Mouse (Mus musculus) macrophage (primary cell): ENCODE measurements around the gene Fam163b. TPM values are rescaled to one million over a fixed set of nuclear protein-coding genes. Genes with fewer than 3 reads are reported as not detected.

Experiments
- H3K27ac ChIP-seq: fragments of 350-480 bp; formaldehyde crosslinking; 2 replicates; pipeline ENCODE4 v1.9.0; 2021
- H3K36me3 ChIP-seq: fragments of 350-480 bp; formaldehyde crosslinking; 2 replicates; pipeline ENCODE4 v1.9.0; 2021; ENCODE audit errors: inconsistent target
- H3K4me3 ChIP-seq: fragments of 350-480 bp; formaldehyde crosslinking; 2 replicates; pipeline ENCODE4 v1.9.0; 2021; ENCODE audit errors: inconsistent target
- H3K79me2 ChIP-seq: fragments of 350-480 bp; formaldehyde crosslinking; 2 replicates; pipeline ENCODE4 v1.9.0; 2021; ENCODE audit errors: inconsistent target
- WGBS: methylation state at CpG from one replicate; pipeline ENCODE4 v1.1.7; 2026; ENCODE audit warnings: inconsistent platforms; ENCODE audit not compliant: missing documents; 5-methylcytosine and 5-hydroxymethylcytosine counted together
- polyA plus RNA-seq: library from polyadenylated mRNA; stranded (reverse); fragments of 250-400 nt; gene quantifications from 3 replicates; pipeline ENCODE4 v1.2.4, GENCODE M21; 2018; ENCODE audit warnings: inconsistent platforms

Fam163b gene
- polyA plus RNA-seq, 1 experiment from 2014 or later: not detected

DNA sequence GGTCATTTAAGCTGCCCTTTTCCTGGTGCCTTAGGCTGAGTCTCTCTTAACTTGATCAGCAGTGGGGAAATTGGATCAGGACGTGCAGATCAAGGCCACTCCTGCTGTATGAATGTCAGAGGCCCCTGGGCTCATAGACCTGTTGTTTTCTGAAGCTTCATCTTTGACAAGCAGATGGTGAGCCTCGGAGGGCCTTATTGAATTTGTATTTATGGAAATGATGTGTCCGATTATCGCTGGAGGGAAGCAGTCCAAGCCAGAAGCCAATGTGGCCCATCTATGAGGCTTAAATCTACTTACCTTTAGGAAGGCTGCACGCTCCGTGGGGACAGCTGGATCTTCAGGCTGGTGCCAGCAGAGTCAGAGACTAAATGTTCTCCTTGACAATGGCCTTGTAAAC lies 14.3 kb upstream of the Fam163b start:
- Histone ChIP-seq H3K4me3 (no peak overlapping the region), H3K36me3 (no peaks in the 10 kb centered on the region), H3K79me2 (no peaks in the 10 kb centered on the region), H3K27ac (no peak overlapping the region)
- WGBS: 89% methylated on average over 6 of the region's 6 CpGs

GRCm38 (mm10) chr2:27154466-27155185 lies 12.3 kb upstream of the Fam163b start:
- Histone ChIP-seq H3K36me3 (no peaks in the 10 kb centered on the region), H3K79me2 (no peaks in the 10 kb centered on the region), H3K4me3 (no peak overlapping the region), H3K27ac (no peak overlapping the region)
- 89% methylated on average over 10 of the region's 10 CpGs for WGBS

DNA sequence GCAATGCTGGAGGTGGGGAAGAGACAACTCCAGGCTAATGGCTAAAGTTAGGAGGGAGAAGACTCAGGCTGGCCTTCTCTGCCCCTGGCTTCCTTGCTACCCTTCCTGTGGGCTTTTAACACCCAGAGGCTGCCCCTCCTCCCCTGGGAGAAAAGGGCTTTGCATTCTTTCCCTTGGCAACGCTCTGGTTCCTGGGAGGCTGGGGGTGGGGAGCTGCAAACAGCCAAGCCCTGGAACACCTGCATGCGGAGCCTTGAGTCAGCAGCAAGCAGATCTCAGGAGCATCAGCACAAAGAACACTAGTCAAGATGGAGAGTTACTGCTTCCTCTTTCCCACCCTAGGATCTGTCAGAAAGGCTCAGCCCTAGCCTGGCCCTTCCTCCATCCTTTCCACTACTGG lies 7.2 kb upstream of the Fam163b start:
- H3K36me3 ChIP-seq: no peaks in the 10 kb centered on the region
- WGBS: 14% methylated on average over 2 of the region's 2 CpGs

GRCm38 (mm10) chr2:27146840-27147239 lies 4.5 kb upstream of the Fam163b start:
- H3K36me3 ChIP-seq: no peaks in the 10 kb centered on the region
- no peak overlapping the region for H3K27ac ChIP-seq
- H3K79me2 ChIP-seq: no peaks in the 10 kb centered on the region
- no peak overlapping the region for H3K4me3 ChIP-seq
- 62% methylated on average over 6 of the region's 6 CpGs for WGBS

More for the DNA sequence above, 7.2 kb upstream of the Fam163b start:
- no peak overlapping the region for H3K27ac ChIP-seq
- H3K4me3 ChIP-seq: no peak overlapping the region
- H3K79me2 ChIP-seq: no peaks in the 10 kb centered on the region

- no peak overlapping the region for H3K27ac ChIP-seq
- no peak overlapping the region for H3K4me3 ChIP-seq
- H3K79me2 ChIP-seq: no peaks in the 10 kb centered on the region
- 71% methylated on average over 2 of the region's 2 CpGs for whole genome bisulfite sequencing
- no peaks in the 10 kb centered on the region for H3K36me3 ChIP-seq
Measured at GRCm38 (mm10) chr2:27144957-27145356, 2.7 kb upstream of the Fam163b start.

DNA sequence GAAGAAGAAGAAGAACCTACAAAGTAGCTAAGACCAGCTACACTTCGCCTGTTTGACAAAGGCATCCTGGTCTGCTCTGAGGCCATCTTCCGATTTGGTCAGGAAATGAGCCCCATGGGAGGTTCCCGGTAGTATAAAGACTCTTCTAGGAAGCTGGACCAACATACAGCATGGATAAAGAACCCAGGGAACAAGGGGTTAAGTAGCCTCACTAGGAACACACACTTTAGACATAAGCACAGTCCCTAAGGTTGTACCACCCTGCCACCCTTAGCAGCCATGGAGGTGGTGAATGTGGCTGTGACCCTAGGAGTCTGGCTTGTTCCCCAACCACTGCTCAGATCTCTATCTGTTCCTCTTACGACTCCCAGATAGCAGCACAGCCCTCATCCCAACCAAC lies 3.9 kb downstream of the Fam163b start:
- Histone ChIP-seq H3K4me3 (no peak overlapping the region), H3K27ac (no peak overlapping the region), H3K79me2 (no peaks in the 10 kb centered on the region), H3K36me3 (no peaks in the 10 kb centered on the region)
- WGBS: 39% methylated on average over 4 of the region's 4 CpGs

DNA sequence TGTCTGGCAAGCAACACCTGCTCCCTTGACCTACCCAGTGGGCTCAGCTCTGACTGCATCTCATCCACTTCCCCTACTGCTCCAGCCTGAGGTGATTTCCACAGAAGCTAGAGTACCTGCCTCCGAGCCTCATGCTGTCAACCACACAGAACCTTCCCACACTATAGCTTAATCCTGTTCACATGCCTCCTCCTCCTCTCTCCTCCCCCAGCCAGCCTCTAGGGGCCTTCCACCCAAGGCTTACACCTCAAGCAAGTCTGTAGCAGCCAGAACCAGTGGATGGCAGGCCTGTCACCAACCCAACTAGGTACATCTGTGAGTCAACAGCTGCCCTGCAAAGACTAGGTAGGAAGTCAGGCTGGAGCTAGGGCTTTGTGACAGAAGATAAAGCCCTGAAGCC lies 5.5 kb downstream of the Fam163b start:
- H3K27ac ChIP-seq: no peak overlapping the region
- 71% methylated on average over 1 of the region's 1 CpGs for WGBS

DNA sequence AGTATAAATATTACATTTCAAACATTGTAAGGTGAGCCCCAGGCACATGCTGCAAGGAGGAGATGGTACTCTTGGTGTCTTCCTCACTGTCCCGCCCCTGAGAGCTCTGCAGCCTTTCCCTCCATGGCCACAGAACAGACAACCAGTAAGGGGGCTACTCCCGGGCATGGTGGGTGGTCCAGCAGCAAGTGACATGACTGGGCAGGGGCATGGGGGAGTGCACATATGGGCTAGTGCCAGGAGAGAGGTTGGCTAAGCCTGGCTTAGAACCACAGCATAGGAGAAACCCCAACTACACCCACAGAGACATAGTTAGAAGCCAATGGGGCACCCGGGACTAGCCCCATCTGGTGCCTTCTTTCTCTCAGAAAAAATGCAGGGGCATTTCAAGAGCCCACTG lies 6.0 kb downstream of the Fam163b start:
- Histone ChIP-seq H3K79me2 (no peaks in the 10 kb centered on the region), H3K27ac (no peak overlapping the region), H3K36me3 (no peaks in the 10 kb centered on the region), H3K4me3 (no peak overlapping the region)
- 86% methylated on average over 3 of the region's 3 CpGs for WGBS

More for the DNA sequence above, 5.5 kb downstream of the Fam163b start:
- H3K79me2 ChIP-seq: no peaks in the 10 kb centered on the region
- no peaks in the 10 kb centered on the region for H3K36me3 ChIP-seq
- H3K4me3 ChIP-seq: no peak overlapping the region

DNA sequence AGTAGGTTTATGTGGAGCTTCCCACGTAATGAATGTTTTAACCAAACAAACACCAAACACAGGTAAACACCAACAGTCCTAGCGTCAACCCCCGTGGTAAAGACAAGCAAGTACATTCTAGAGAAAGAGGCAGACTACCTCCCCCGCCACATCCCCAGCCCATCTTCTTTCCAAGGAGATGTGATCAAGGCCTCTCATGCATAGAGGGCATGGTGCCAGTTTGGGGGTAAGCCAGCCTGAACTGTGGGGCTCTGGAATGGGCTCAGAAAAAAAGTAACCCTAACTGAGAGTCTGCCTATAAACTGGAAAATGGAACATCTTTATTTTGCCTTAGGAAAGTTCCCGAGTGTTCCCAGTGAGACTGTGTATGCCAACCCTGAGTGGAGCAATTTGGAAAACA lies 6.4 kb downstream of the Fam163b start:
- no peak overlapping the region for H3K27ac ChIP-seq
- no peaks in the 10 kb centered on the region for H3K79me2 ChIP-seq
- H3K4me3 ChIP-seq: no peak overlapping the region
- WGBS: 82% methylated on average over 5 of the region's 5 CpGs
- no peaks in the 10 kb centered on the region for H3K36me3 ChIP-seq

DNA sequence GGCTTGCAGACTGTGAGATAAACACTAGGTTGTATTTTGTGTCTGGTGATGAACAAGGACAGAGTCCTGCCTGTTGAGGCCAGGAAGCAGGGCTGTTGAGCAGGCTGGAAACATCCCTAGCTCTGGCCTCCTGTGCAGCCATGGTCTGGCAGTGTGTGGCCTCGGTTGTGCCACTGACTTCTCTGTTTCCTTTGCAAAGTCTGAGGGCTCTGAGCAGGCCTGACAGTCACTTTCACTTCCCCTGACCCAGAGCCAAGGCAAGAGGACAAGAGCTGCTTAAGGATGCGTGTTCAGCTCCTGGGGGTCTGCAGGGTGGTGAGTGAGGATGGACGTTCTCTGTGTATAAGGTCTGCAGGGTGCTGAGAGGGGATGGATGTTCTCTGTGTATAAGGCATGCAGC lies 13.3 kb downstream of the Fam163b start:
- Histone ChIP-seq H3K27ac (no peak overlapping the region), H3K4me3 (no peak overlapping the region), H3K79me2 (no peaks in the 10 kb centered on the region), H3K36me3 (no peaks in the 10 kb centered on the region)
- 0% methylated on average over 3 of the region's 3 CpGs for WGBS

GRCm38 (mm10) chr2:27126496-27126895 lies 15.8 kb downstream of the Fam163b start:
- H3K79me2 ChIP-seq: no peaks in the 10 kb centered on the region
- no peaks in the 10 kb centered on the region for H3K36me3 ChIP-seq
- H3K27ac ChIP-seq: no peak overlapping the region
- 83% methylated on average over 4 of the region's 4 CpGs for WGBS
- H3K4me3 ChIP-seq: no peak overlapping the region

GRCm38 (mm10) chr2:27125979-27126378 lies 16.3 kb downstream of the Fam163b start:
- H3K27ac ChIP-seq: no peak overlapping the region
- no peaks in the 10 kb centered on the region for H3K79me2 ChIP-seq
- no peak overlapping the region for H3K4me3 ChIP-seq
- no peaks in the 10 kb centered on the region for H3K36me3 ChIP-seq
- WGBS: 47% methylated on average over 10 of the region's 10 CpGs

DNA sequence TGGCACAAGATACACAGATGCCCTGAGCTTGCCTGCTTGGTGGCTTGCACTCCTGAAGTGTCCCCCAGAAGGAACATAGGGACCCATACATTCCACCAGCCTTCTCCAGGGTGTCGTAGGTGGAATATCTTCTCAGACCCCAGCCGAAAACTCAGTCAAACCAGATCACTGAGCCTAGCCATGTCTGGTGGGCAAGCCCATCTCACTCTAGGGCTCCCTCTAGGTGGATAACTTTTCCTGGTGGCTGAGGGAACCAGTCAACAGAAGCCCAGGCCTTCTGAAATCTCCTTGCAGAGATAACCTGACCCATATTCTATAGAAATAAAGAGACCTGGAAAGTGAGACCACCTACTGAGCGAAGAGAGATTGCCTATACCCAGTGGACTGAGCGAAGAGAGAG lies 19.2 kb downstream of the Fam163b start:
- no peaks in the 10 kb centered on the region for H3K36me3 ChIP-seq
- H3K79me2 ChIP-seq: no peaks in the 10 kb centered on the region
- no peak overlapping the region for H3K4me3 ChIP-seq
- 91% methylated on average over 4 of the region's 4 CpGs for WGBS
- no peak overlapping the region for H3K27ac ChIP-seq

- Histone ChIP-seq H3K36me3 (no peaks in the 10 kb centered on the region), H3K79me2 (no peaks in the 10 kb centered on the region), H3K4me3 (no peak overlapping the region), H3K27ac (no peak overlapping the region)
- WGBS: 9% methylated on average over 9 of the region's 9 CpGs
Measured at GRCm38 (mm10) chr2:27122578-27122977, 19.7 kb downstream of the Fam163b start.

DNA sequence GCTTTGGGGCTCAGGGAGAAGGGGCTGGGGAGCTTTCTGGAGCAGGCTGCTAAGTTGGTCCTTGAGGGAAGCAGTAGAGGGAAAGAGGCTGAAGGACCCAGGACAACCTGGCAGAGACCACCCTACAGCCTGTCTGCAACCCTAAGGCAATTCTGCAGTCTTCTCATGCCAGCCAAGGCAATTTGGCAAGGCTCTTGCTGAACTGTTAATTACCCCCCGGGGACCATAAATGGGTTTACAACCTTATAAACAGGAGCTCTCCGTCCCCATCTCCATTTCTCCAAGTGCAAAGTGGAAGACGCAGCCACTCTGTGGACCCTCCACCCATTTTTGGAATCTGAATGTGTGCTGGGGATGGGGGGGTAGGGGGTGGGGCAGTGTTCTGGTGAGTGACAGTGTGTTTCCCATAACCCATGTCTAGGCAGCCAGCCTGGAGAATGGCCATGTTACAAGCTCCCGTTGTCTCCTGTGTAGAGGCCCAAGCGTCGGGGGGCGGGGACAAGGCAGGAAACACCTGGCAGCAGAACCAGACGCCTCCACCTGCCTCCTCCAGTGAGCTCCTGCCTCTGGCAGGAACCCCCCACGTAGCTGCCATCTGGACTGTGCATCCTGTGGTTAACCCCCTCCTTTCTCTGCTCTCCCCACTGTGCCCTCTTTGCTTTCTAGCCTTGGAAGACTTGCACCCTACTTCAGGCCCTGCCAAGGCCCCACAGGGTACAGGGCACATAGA lies 20.5 kb downstream of the Fam163b start:
- 7% methylated on average over 9 of the region's 9 CpGs for WGBS
- H3K4me3 ChIP-seq: no peak overlapping the region
- no peaks in the 10 kb centered on the region for H3K36me3 ChIP-seq
- no peak overlapping the region for H3K27ac ChIP-seq
- no peaks in the 10 kb centered on the region for H3K79me2 ChIP-seq
